Mouse (Mus musculus) MEL-GATA-1-ER (cell line): ENCODE data around the gene Gabra5.

Experiments
- DNase-seq: peaks from one replicate; pipeline ENCODE4 v3.0.0-alpha.2; 2012; ENCODE audit warnings: low read depth; ENCODE audit errors: extremely low read depth

Gabra5 gene

DNA sequence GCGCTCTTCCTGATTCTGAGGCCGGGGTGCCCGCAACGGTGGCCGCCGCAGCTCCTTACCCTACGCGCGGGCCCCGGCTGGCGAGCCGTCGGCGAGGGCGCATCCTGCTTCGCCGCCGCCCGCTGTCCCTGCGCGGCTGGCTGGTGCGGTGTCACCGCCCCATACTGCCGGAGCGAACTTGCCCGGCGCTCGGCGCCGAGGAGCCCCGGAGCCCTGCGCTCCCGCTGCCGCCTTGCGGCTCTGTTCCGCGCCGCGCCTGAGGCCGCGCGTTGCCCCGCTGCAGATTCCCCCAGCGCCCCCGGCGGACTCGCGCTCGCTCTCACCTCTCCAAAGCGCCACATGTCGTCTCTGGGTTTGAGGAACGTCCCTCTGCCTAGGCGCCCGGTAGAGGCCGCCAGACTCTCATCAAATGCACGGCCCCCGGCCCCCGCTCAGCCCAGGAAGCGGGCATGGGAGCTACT is at the start of gene Gabra5:
Gene Gabra5 (minus strand): TSS at position 379 of the 461 bp plus-strand sequence.
- no peak for DNase-seq

DNA sequence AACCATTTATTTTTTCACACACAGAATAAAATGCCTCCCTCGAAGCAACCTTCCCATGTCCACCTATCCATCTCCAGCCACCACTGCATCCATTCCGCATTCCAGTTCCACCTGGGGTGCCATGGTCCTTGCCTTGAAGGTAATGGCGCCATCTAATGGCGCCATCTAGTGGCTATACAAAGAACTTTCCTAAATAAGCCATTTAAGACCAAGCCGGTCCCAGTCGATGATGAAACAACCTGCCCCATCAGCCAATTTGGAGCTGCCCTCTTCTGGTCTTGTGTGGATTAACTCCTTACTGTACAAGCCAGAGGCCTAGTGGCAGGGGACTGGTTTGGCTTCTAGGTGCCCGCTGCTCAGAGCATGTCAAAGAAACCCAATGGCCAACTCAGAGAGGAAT is 28.7 kb upstream of the Gabra5 start:
- DNase-seq: no peak

DNA sequence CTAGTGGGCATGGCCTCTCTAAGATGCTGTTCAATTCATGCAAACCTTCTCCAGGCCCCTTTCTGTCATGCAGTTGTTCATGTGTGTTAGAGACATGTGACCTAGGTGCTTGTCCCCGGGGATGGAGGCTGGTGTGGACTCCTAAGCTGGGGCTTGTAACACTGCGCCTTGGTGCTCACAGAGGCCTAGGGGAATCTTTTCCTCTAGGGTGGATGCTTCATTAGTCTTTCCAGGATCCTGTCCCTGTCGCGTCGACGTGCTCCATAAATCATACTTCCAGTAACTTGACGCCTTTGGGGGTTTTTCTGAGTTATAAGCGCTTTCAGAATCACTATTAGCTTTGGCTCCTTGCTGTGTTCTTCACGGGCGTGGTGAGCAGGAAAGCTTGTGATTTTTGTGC is 22.8 kb upstream of the Gabra5 start:
- DNase-seq: no peak

DNA sequence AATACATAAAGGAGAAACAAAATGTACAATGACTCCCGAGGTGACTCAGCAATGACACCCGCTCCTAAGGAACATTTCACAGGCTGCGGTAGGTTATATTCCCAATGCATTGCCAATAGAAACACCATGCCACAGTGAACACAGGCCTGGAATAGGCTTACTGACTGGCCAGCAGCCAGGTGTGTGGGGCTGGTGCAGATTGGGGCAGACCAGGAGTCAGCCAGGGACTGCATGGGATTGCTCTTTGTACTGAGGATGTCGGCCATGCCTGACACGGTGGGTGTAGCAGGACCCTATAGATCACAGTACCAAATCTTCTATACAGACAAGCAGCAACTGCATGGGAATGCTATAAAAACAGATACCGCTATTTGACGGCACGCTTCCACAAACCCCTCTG is 20.1 kb upstream of the Gabra5 start:
- no peak for DNase-seq

DNA sequence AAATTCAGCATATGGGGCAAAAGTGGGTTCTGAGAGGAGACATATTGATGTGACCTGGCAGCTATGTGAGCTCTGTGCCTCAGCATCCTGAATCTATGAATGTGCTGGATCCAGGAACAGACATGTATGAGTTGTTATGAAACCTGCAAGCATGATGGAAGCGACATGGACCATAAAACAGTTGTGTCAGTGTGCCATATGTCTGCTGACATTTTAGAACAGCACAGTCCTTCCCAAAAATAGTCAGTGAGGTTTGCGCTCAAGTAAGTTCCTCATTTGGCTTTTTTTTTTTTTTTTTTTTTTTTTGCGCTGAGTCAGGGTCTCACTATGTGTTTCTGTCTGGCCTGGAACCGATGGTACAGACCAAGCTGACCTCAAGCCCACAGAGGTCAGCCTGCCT is 19.6 kb upstream of the Gabra5 start:
- no peak for DNase-seq

DNA sequence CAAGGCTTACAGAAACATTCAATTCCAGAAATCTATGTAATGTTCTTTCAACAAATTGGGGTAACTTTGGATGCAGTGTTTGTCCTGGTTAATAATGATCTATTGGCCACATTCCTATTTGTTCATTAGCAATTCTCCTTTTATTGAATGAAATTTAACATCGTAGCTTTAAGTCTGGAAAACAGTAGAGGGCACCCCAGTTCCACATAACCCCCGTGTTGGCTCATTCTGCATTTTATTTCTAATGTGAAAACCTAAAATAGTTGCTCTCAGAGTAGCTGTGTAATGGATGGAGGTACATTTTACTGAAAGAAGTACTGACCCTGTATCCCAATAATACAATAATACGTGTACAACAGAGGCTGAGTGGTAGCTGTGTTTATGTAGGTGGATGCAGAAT is 3.1 kb upstream of the Gabra5 start:
- DNase-seq: no peak

DNA sequence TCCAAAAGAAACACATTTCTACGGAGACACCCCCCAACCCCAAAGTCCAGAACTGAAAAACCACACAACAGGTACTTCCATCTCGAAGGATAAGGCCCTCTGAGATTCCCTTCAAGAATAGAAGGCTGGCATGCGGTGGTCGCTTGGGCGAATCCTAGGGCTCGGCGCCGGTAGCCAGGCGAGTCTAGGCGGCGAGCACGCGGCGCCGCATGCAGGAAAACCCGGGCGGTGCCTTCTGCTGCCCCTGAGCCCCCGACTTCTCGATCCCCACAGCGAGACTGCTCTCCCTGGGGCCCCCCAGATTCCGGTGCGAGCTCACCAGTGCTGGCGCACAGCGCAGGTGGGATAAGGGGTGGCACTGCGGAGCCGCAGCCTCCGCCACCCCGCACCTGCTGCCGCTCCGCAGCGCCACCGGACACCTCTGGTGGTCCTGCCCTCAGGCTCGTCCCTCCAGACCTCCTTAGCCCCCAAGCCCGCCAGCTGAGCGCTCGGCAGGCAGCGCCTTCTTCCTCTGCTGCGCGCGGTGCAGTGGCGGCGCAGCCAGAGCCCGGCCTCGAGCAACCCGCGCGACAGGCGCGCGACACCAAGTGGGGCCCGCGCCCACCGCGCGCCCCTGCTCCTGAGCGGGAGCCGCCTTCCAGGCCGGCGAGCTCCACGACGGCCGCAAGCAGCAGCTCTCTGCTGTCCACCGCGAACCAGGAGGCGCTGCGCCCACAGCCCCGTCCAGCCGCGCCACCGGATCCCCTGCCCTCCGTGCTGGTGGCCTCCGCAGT is 813 bp downstream of the Gabra5 start:
- no peak for DNase-seq

DNA sequence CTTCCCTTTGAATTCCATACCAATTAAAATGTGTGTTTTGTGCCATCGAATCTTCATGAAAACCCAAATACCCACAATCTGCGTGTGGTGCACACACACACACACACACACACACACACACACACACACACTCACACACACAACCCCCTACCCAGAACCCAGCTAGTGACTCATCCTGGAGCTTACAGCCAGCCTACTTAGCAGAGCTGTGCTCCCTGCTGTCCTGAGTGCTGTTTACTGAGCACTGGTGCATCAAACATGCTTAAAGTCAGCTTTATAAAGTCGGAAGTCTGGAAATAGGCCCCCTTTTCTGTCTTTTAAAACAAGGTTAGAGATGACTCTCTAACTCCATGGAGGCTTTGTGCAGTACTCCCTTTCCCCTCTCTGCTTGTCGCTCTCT is 7.0 kb downstream of the Gabra5 start:
- no peak for DNase-seq

DNA sequence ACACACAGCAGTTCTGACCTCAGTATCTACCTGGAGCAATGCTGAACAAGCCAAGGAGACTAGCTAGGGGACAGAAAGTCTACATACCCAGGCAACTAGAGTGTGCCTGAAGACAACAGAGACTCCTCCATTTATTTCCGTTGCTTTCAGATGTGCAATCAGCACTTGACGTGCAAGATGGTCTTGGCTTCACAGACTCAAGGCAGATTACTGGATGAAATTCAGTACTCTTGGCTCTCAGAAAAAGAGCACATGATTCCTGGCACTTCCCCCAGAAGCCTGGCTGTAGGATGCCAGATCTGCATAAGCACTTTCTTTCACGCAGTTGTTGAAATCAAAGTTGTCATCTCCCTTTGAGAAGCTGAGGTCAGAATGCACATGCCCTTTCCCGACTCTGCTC is 18.1 kb downstream of the Gabra5 start:
- DNase-seq: no peak

DNA sequence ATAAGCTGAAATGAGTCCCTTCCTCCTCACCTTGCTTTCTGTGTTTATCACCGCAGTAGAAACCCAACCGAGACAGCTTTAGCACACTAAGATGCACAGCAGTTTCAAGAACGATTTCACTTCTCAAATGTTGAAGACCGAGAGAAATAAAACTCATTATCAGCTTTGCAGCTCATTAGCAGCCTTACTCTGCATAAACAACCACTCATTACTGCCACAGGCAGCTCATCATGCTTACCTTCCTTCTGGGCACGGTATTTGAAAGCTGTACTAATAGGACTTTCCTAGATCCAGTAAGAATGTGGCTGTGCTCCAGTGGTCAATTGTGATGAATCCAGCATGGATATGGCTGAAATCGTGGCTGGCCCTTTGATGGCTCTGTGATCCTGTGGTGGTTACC is 23.0 kb downstream of the Gabra5 start:
- no peak for DNase-seq

DNA sequence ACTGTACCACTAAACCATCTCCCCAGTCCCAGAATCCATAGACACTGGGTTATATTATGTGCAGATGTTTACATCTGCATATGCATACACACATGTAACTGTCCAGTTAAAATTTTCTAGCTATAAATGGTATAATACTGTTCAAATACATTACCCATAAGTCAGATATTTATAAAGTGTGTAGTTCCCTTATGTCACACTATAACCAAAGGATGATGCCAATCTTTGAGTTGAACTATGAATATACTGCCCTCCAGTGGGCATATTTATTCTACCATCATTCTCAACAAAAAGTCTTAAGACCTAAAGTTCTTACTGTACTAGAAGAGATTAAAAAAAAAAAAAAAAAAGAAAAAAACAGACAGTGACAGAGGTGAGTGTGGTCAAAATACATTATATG is 27.0 kb downstream of the Gabra5 start:
- no peak for DNase-seq

DNA sequence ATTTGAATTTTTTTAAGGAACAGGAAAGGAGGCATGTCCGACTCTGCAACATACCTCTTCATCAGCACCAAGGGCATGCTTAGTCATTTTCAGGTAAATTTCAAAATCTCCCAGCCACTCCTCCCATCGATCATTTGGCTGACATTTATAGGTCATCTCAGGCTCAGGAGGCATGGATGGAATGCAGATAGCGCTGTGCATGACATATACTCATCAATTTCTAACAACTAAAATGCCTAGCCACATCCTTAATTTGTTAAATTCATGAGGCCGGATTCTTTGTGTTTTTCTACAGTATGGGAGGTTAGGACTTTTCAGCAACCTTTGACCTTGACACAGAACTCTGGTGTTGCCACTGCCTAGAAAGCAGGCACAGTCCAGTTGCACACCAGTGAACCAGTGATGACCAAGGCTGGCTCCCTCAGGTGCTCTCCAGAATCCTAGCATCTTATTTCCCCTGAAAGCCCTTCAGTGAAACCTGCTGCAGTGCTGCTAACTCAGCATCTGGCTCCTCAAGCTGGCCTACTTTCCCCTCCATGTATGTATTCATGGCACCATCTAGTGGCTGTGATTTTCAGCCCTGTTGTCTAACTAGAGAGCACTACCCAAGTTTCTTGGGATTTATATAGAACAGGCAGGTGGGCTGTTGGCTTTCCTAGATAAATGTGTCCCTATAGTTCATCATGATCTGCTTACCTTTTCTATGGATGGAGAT is 35.9 kb downstream of the Gabra5 start:
- no peak for DNase-seq

DNA sequence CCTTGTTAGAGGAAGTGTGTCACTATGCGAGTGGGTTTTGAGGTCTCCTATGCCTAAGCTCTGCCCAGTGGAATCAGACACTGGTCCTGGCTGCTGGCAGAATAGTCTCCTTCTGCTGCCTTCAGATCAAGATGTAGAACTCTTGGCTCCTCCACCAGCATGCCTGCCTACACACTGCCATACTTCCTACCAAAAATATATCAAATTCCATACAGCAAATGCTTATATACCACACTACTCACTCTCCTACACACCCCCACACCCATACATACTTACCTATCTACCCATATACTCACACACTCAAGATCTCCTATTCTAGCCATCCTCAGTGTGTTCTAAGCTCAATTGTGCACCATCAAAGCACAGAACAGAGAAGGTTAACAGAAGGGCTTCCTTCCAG is 38.5 kb downstream of the Gabra5 start:
- DNase-seq: no peak

DNA sequence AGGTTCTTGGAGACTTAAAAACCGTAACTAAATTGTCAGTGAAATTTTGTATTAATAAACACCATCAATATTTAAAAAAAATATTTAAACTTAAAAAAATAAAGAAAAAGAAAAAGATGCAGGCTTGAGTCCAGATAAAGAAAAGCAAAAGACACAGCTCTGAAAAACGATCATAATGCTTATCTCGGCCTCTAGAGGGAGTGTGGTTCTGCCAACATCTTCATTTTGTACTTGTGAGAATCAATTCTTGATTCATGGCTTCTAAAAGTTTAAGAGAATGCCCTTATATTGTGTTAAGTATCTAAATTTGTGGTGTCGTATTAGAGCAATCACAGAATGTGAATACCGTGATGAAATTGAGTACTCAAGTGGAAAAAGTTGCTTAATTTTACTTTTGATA is 49.5 kb downstream of the Gabra5 start:
- DNase-seq: no peak

DNA sequence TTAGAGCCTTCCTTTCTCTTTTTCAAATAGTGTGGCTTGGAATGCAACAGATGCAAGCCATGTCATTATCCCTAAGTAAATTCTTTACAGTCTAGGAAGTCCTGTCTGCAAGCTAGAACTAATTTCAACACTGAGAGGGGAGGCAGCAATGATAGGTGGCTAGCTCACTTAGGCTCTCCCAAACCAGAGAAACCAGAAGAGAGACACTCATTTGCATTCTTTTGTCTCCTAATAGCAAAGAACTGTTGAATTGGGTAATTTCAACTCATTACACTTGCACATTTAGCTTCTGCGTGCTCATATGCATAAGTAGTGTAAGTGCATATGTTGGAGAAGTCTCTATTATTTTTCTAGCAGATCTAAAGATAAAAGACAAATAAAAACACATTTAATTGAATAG is 61.6 kb downstream of the Gabra5 start:
- no peak for DNase-seq

DNA sequence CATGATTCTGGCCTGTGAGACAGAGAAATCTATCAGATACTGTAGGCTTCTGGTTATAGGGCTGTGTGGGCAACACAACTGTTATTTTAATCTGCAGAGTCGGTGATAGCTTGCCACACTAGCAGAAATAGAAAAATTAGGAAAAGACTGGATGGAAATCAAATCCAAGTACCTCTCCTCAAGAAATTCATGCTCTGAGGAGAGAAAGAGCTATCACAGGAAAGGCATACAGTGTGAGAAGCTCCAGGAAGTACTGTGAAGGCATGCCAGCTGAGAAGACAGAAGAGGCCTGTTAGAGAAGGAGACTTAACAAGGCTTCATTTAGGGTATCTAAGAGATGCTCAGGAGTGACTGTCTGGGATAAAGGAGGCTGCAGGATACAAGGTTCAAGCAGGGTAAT is 87.2 kb downstream of the Gabra5 start:
- no peak for DNase-seq

DNA sequence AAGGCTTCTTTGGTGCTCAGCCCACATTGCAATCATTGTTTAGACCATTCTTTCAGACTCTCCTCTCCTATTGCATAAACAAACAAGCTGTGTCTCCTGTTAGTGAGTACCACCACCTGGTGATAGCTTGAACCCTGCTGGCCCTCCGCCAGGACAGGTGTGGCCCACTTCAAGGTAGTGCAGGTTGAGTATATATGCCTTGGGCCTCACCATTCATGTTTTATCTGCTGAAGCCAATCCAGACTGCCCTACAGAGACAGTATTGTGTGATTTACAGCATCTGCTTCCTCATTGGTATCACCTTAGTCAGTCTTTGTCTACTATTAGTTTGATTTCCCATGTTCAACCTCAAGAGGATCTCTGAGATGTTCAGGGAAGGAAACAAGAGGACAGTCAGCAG is 88.8 kb downstream of the Gabra5 start:
- no peak for DNase-seq

DNA sequence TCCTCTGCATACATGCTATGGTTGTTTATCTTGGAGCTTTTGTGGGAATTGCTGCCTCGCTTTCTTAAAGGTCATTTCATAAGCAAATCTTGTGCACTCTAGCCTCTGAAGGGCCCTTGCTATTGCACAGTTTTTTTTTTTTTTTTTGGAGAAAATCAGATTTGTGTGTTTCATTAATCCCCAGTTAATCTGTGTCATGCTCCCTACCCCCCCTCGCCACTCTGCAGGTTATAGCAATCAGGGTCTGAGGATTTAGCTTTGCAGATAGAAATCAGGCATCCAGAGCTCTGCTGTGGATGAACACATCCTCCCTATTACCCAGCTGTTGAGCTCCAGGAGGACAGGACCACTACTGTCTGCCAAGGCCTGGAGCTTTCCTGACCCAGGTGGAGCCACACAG is 90.5 kb downstream of the Gabra5 start, which contains the start of gene Gabrb3:
Gene Gabrb3 (plus strand): TSS at position 301 of the 400 bp plus-strand sequence.
- no peak for DNase-seq

DNA sequence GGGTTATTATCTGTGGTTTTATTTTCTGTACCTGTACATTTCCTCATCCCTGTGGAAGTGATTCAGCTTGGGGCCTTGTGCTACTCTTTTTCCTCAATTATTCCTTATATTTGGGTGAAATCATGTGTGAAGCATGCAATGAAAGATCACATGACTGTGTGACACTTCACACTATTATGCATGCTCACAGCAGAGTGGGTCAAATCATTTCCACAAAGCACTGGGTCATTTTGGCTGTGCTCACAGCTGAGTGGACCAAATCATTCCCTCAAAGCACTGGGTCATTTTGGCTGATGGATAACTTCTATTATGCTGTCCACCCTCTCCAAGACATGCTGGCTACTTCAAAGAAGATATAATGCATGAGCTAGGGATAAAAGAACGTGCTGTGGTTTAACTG is 97.0 kb downstream of the Gabra5 start:
- DNase-seq: no peak

DNA sequence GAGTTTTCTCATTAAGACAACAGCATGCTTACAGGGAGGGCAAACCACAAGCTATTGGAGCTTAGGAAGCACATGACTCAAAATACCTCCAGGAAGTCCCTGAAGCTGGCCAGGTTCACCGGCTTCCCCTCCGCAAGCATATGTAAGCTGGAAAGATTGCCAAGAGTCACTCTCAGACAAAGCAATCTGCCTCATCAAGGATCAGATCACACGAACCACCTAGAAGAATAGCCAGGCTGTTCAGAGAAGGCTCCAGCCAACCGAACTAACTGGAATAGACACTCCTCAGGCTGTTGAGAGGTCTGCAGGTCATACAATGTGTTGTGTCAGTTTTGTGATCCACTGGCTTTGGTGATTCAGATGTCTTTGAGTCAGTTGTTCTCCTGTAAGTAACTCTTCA is 98.7 kb downstream of the Gabra5 start:
- DNase-seq: no peak

DNA sequence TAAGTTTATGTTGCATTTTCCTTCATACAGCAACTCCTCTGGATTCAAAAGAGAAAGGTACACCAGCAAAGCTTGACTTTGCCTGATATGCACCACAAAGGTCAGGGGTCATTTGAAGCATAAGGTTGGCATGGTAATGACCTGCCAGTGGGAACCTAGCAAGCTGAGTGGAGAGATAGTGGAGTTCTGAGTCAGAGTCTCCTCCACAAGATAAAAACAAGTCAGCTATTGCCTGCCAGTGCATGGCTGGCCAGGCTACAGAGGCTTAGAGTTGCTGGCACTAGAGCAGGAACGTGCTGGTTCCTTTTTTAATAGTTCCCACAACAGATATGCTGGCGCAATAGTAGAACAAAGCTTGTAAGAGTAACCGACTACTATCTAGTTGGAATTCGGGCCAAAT is 116.3 kb downstream of the Gabra5 start:
- DNase-seq: no peak

DNA sequence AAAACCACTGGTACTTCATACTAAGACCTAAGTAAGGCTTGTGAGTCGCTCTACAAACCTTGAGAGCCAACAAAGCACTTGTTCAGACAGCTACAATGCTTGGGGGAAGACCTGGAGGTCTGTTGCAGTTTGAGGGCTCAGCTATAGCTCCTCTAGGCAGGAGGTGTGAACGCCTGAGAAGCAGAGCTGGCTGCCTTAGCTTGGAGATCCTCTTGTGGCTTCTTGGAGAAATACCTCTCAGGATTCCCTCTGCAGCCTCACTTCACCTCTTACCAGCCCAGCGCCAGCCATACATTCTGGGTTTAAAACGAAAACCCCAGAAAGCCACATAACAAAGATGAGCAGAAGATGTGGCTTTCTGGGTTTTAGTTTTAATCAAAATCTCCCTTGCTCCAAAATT is 119.8 kb downstream of the Gabra5 start:
- no peak for DNase-seq

DNA sequence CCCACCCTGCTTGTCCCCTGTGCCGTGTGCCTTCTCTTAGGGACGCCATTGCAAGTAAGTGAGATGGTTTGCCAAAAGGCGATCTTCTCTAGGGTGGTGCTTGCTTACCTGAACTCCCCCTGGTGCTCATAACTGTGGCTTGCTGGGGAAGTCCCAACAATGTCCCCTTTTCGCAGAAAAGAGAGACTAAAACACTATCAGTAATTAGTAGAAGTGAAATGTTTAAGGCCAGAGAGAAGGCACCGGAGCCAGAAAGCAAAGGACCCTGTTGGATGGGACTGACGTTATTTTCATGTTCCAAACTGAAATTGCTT is 122.6 kb downstream of the Gabra5 start:
- DNase-seq: no peak
